Mouse (Mus musculus) CH12.LX (cell line): ENCODE results near the gene Lrrc61.

Experiments used
- BHLHE40 ChIP-seq: IDR thresholded peaks from 2 replicates; pipeline ENCODE4 v1.6.1; 2011; ENCODE audit warnings: mild to moderate bottlenecking, low read depth, low read length, improper control_type of control experiment
- CHD2 ChIP-seq: IDR thresholded peaks from 2 replicates; pipeline ENCODE4 v1.6.1; 2011; ENCODE audit warnings: low read length, improper control_type of control experiment
- CTCF ChIP-seq, 2 experiments: IDR thresholded peaks in 1 of 2; conservative IDR thresholded peaks in 1 of 2; 2 replicates each; pipeline ENCODE4 v1.5.1; 2011 to 2012; ENCODE audit warnings: low read depth in 2 of 2, low read length in 2 of 2, improper control_type of control experiment in 1 of 2, inconsistent platforms in 1 of 2, mild to moderate bottlenecking in 1 of 2, moderate library complexity in 1 of 2
- NELFE ChIP-seq: IDR thresholded peaks from 2 replicates; pipeline ENCODE4 v1.6.1; 2011; ENCODE audit warnings: low read depth, low read length, improper control_type of control experiment
- POLR2A ChIP-seq: IDR thresholded peaks from 2 replicates; pipeline ENCODE4 v1.6.1; 2011; ENCODE audit warnings: low read depth, mild to moderate bottlenecking, improper control_type of control experiment, low read length
- UBTF ChIP-seq: IDR thresholded peaks from 2 replicates; pipeline ENCODE4 v1.6.1; 2012; ENCODE audit warnings: low read depth, mild to moderate bottlenecking, inconsistent platforms, low read length, improper control_type of control experiment, moderate library complexity

- TF ChIP-seq POLR2A = no peak
- no peak for TF ChIP-seq NELFE
- no peak for TF ChIP-seq CTCF (conservative IDR thresholded peaks at IDR 0.05 in 1 of 2, IDR thresholded peaks at IDR 0.05 in 1 of 2; ENCODE audit: low read depth in 2 of 2, low read length in 2 of 2)
- TF ChIP-seq BHLHE40 = no peak
- TF ChIP-seq UBTF = no peak
- no peak for TF ChIP-seq CHD2
Observed at GRCm38 (mm10) chr6:48553819-48554218, 777 bp upstream of the Lrrc61 start.
